Mouse (Mus musculus): ENCODE data around the gene Serpinb9b.

DNA sequence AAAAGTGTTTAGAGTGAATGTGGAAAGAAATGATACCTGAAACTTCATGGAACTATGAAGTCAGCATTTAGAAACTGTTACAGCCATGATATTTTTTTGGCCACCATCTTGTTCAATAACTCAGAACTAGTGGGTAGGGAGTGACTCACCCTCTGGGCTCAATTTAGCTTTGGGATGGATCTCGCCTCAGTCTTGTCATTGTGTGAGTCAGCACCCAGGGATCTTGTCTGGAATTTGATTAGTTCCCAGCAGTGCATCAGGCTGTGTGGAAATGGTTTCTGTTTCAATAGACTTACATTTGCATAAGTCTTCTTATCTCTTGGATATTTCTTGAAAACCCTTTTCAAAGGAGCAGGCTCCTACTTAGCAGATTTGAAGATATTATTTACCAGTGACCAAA is 63.3 kb downstream of the Serpinb9b start:
- TF ChIP-seq CTCF (IDR thresholded peaks at IDR 0.05; ENCODE audit: extremely low read depth, insufficient read depth, low read length) (no peak), POLR2A (IDR thresholded peaks at IDR 0.05; ENCODE audit: extremely low read depth, insufficient read depth, low read length) (no peak)

Measured in cortical plate, adult 2 months (tissue).